Mouse (Mus musculus) liver, embryonic 16.5 days (tissue): Measurements from ENCODE around the gene Spata5. TPM values are rescaled to one million over a fixed set of nuclear protein-coding genes. Genes with fewer than 3 reads are reported as not detected.

Source experiments
- ATAC-seq: fragments of 200-750 bp; cut with Nextera tagmentation; 2 replicates; pipeline ENCODE4 v1.8.0; 2017; ENCODE audit warnings: low read depth, mild to moderate bottlenecking, moderate number of reproducible peaks, moderate library complexity
- H3K27ac ChIP-seq: fragments of 300-500 bp; sonication (generic); 2 replicates; pipeline ENCODE4 v1.5.1; 2014; ENCODE audit warnings: mild to moderate bottlenecking, low read length
- H3K27me3 ChIP-seq: fragments of 300-500 bp; sonication (generic); 2 replicates; pipeline ENCODE4 v1.6.1; 2014; ENCODE audit warnings: low read depth, low read length, mixed read lengths; ENCODE audit not compliant: control insufficient read depth, insufficient read depth
- H3K36me3 ChIP-seq: fragments of 300-500 bp; sonication (generic); 2 replicates; pipeline ENCODE4 v1.6.1; 2014; ENCODE audit warnings: mild to moderate bottlenecking; ENCODE audit not compliant: control insufficient read depth, insufficient read depth
- H3K4me1 ChIP-seq: fragments of 300-500 bp; sonication (generic); 2 replicates; pipeline ENCODE4 v1.6.1; 2014; ENCODE audit warnings: low read depth, low read length, mixed read lengths; ENCODE audit not compliant: control insufficient read depth
- H3K4me2 ChIP-seq: fragments of 300-500 bp; sonication (generic); 2 replicates; pipeline ENCODE4 v1.6.1; 2014; ENCODE audit warnings: low read depth, low read length, mixed read lengths
- H3K4me3 ChIP-seq: fragments of 300-500 bp; sonication (generic); 2 replicates; pipeline ENCODE4 v1.5.1; 2014; ENCODE audit warnings: low read depth, mild to moderate bottlenecking, low read length
- H3K9ac ChIP-seq: fragments of 300-500 bp; sonication (generic); 2 replicates; pipeline ENCODE4 v1.6.1; 2014; ENCODE audit warnings: low read depth, low read length
- H3K9me3 ChIP-seq: fragments of 300-500 bp; sonication (generic); replicated peaks from 2 replicates; pipeline ENCODE4 v1.6.1; 2016; ENCODE audit warnings: low read length; ENCODE audit not compliant: control insufficient read depth
- WGBS: fragments of 180-500 bp; shearing (Covaris S2); extraction: QIAGEN DNeasy Blood & Tissue Kit; methylation state at CpG from one replicate; pipeline ENCODE4 v1.1.7; 2014; ENCODE audit not compliant: insufficient replicate concordance; 5-methylcytosine and 5-hydroxymethylcytosine counted together
- polyA plus RNA-seq: library from polyadenylated mRNA; unstranded; fragments of >200 nt; fragmentation: Nextera tagmentation; extraction: Ambion mirVana; gene quantifications from 2 replicates; pipeline ENCODE4 v1.2.1, GENCODE M21; 2015

Spata5 gene
- polyA plus RNA-seq, 1 experiment from 2014 or later, result 14.6 TPM

DNA sequence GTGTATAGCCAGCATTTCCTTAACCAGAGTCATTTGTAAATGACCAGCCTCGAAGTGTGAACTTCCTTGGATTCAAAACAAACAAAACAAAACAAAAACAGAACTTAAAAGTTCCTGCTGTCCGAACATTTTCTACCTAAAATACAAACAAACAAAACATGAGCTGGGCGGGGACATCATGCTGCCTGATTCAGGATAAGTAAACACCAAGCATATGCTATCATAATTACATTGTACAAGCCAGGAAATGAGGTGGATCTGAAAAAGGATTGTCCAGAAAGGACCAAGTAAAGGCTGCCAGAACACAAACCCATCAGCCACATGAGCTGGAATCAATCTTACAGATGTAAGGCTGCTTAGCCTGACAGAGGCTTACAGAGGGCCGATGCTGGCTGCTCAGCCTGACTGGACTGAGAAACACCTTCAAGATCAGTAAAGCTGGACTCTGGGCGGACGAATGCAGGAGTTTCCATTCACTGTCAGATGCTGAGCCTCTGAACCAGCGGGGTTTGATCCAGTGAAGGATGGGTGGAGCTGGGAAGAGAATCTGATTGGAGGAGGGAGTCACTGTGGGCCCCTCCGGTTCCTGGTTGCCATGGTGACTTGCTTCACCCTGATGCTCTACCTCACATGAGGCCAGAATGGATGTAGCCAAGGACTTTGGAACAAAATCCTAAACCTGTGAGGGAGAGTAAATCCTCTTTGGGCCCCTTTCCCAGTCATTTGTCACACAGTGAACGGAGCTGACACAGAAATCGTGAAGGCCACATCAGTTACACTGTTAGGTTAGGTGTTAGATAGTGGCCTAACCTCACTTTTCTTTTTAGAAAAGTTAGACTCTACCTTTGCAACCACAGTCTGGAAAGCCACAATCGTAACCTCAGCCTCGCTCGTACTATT, 185.5 kb downstream of the Spata5 start:
- no peak for ATAC-seq
- Histone ChIP-seq H3K27me3 (no peaks in the 10 kb centered on the region), H3K4me3 (no peak overlapping the region), H3K9me3 (no peaks in the 10 kb centered on the region), H3K4me1 (peaks cover 10% of the 10 kb centered on the region), H3K9ac (no peak overlapping the region), H3K27ac (no peak overlapping the region), H3K4me2 (no peak overlapping the region), H3K36me3 (no peaks in the 10 kb centered on the region)
- 60% methylated on average over 13 of the region's 13 CpGs for WGBS

DNA sequence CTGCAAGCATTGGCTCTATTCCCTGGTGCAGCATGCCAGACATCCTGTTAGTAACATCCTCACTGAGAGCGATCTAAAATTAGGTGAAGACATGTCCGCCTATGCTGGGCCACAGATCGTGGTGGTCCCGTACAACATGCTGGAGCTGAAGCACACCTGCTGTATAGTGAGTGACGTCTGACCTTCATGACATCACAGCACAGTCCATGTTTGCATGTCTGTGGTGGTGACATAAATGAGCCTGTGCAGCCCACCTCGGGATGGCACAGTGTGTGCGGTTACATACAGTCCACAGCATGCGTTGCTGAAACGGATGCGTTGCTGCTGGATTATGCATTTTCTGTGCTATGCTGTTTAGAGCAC, 186.2 kb downstream of the Spata5 start:
- WGBS, result 63% methylated on average over 10 of the region's 10 CpGs
- H3K4me2 ChIP-seq, result no peak overlapping the region
- ATAC-seq, result no peak
- H3K36me3 ChIP-seq, result no peaks in the 10 kb centered on the region
- no peak overlapping the region for H3K9ac ChIP-seq
- peaks cover 10% of the 10 kb centered on the region for H3K4me1 ChIP-seq
- H3K4me3 ChIP-seq, result no peak overlapping the region
- no peaks in the 10 kb centered on the region for H3K27me3 ChIP-seq
- no peaks in the 10 kb centered on the region for H3K9me3 ChIP-seq
- no peak overlapping the region for H3K27ac ChIP-seq

DNA sequence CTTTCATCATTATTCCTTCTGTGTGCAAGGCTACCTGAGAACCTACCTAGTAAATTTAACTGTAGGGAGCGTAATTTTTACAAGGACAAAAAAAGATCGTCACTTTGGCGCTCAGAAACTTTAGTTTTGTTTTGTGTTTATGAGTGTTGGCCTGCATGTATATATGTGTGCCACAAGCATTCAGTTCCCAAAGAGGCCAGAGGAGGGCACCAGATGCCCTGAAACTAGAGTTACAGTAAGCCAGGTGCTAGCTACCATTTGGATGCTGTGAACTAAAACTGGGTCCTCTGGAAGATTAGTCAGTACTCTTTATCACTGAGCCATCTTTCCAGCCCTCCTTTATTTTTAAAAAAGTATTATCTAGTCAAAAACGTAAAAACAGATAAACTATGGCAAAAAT, 189.2 kb downstream of the Spata5 start:
- Histone ChIP-seq H3K4me1 (peaks cover 2% of the 10 kb centered on the region; the same call in 1 of the 2 replicates), H3K4me2 (no peak overlapping the region)

DNA sequence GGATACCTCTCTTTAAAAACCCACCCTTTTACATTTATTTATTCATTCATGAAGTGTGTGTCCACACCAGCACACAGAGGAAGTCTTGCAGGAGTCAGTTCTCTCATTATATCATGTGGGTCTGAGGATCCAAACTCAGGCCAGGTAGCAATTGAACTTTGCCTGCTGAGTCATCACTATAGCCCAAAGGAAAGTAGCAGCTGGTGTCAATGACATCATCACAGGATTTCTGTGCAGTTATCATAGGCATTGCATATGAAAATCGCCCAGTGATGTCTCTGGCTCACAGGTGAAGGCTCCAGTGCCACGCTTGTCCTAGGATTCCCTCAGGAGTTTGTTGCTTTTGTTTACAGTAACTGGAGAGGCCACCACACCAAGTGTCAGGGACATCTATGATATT, 191.0 kb downstream of the Spata5 start:
- WGBS, result 66% methylated on average over 2 of the region's 2 CpGs
- Histone ChIP-seq H3K9me3 (no peaks in the 10 kb centered on the region), H3K36me3 (no peaks in the 10 kb centered on the region), H3K27ac (no peak overlapping the region), H3K27me3 (no peaks in the 10 kb centered on the region), H3K4me2 (no peak overlapping the region), H3K4me3 (no peak overlapping the region), H3K4me1 (no peaks in the 10 kb centered on the region), H3K9ac (no peak overlapping the region)
- no peak for ATAC-seq

More for the DNA sequence above, 189.2 kb downstream of the Spata5 start:
- no peak overlapping the region for H3K4me3 ChIP-seq
- 64% methylated on average over 4 of the region's 4 CpGs for WGBS
- H3K36me3 ChIP-seq, result no peaks in the 10 kb centered on the region
- H3K9ac ChIP-seq, result no peak overlapping the region
- no peaks in the 10 kb centered on the region for H3K27me3 ChIP-seq
- no peaks in the 10 kb centered on the region for H3K9me3 ChIP-seq
- no peak for ATAC-seq
- H3K27ac ChIP-seq, result no peak overlapping the region

DNA sequence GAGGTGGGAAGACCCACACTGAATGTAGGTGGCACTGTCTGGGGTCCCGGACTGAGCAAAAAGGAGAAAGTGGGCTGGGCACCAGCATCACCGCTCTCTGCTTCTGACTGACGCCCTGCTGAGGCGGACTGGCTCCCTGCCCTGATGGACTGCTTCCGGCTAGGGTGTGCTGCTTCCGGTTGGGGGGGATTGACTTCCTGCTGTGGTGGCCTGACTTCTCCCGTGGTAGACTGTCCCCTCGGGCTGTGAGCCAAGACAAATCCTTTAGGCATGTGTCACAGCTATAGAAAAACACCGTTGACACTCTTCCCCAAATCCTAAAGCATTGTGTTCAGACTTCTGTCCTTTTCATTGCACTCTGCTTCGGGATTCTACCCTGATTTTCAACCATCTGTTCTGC, 194.0 kb downstream of the Spata5 start:
- H3K9me3 ChIP-seq, result no peaks in the 10 kb centered on the region
- no peaks in the 10 kb centered on the region for H3K36me3 ChIP-seq
- no peak overlapping the region for H3K27ac ChIP-seq
- no peak overlapping the region for H3K4me2 ChIP-seq
- 32% methylated on average over 10 of the region's 10 CpGs for WGBS
- H3K9ac ChIP-seq, result no peak overlapping the region
- no peaks in the 10 kb centered on the region for H3K27me3 ChIP-seq
- H3K4me1 ChIP-seq, result no peaks in the 10 kb centered on the region
- H3K4me3 ChIP-seq, result no peak overlapping the region
- no peak for ATAC-seq

DNA sequence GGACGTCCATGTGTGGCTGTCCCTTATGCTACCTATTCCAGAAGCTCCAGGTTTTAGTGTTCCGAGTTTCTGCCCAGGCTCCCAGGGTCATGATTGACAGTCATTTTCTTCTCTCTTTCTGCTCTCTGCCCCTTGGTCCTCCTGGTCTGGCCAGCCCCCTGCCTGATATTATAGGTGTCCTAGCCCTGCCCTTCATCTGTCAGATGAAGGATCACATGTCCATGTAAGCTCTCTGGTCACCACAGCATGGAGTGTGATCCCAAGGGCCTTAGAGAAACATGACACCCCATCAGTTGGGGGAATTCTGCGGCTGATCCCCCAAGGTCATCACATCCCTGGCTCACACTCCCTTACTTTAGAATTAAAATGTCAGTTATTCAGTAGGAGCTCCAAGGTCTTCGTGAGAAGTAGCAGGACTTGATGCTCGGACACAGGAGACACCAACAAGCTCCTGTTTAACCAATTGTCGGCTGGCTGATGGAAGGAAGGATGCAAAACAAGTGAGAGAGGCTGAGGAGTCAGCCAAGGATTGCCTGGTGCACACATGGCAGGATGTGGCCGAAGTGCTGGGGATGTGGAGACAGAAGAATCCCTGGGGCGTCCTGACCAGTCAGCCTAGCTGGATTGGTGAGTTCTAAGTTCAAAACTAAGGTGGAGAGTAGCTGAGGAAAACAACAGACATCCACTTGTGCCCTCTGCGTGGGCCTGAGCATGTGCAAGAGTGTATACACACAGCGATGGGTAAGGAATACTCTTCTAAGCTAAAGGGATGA, 195.4 kb downstream of the Spata5 start:
- Histone ChIP-seq H3K27ac (no peak overlapping the region), H3K9me3 (no peaks in the 10 kb centered on the region), H3K27me3 (no peaks in the 10 kb centered on the region), H3K9ac (no peak overlapping the region), H3K4me2 (no peak overlapping the region), H3K4me1 (no peaks in the 10 kb centered on the region), H3K36me3 (no peaks in the 10 kb centered on the region), H3K4me3 (no peak overlapping the region)
- no peak for ATAC-seq
- WGBS, result 67% methylated on average over 10 of the region's 10 CpGs

DNA sequence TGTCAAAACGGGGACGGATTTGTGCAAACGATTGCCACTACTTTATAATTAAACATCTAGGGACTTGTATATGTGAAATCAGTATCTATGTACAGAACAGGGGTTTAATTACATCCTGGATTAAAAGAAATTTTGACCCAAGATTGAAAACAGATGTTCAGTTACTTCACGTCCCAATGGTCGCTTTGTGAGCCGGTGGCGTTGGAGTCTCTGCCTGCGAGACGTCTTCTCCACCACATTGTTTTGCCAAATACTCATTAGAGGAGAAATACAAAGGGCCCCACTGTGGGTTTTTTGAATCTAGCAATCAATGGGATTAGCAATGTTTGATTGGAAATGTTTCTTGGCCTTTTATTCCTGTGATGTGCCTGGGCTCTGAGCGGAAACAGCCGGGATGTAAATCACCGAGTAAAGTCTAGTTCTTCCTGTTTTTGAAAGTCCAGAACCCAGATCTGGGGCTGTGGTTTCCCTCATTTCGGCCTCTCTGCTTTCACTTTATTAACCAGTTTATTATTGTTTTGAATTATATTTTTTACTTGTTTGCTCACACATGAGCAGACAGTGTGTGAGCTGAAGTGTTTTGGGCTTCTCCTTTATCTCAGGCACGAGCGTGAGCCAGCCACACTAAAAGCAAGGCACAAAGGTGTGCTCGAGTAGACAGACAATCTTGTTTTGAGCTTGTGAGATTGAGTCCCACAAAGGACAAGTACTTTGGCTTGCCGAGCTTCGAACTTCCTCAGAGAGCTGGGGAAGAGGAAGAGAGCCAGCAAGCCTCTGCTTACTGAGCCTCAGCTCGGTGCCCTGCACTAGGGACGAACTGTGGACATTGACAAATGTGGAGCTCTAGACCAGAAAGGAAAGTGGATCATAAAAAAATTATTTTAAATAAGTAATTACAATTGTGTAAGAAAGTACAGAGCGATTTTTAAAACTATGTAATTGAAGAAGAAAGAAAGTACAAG, 197.2 kb downstream of the Spata5 start:
- no peak overlapping the region for H3K27ac ChIP-seq
- ATAC-seq, result no peak
- H3K36me3 ChIP-seq, result no peaks in the 10 kb centered on the region
- 46% methylated on average over 21 of the region's 21 CpGs for WGBS
- no peaks in the 10 kb centered on the region for H3K4me1 ChIP-seq
- H3K9me3 ChIP-seq, result no peaks in the 10 kb centered on the region
- H3K4me3 ChIP-seq, result no peak overlapping the region
- H3K27me3 ChIP-seq, result no peaks in the 10 kb centered on the region
- H3K4me2 ChIP-seq, result no peak overlapping the region
- H3K9ac ChIP-seq, result no peak overlapping the region
